Mouse (Mus musculus) G1E (cell line): ENCODE measurements around the gene Naa40.

Experiments
- CTCF ChIP-seq: IDR thresholded peaks from 2 replicates; pipeline ENCODE4 v1.5.1; 2012; ENCODE audit warnings: low read depth, low read length, inconsistent platforms, mixed read lengths
- TAL1 ChIP-seq: conservative IDR thresholded peaks from 2 replicates; pipeline ENCODE4 v1.6.1; 2012; ENCODE audit warnings: low read depth, low read length, inconsistent platforms, mixed read lengths

DNA sequence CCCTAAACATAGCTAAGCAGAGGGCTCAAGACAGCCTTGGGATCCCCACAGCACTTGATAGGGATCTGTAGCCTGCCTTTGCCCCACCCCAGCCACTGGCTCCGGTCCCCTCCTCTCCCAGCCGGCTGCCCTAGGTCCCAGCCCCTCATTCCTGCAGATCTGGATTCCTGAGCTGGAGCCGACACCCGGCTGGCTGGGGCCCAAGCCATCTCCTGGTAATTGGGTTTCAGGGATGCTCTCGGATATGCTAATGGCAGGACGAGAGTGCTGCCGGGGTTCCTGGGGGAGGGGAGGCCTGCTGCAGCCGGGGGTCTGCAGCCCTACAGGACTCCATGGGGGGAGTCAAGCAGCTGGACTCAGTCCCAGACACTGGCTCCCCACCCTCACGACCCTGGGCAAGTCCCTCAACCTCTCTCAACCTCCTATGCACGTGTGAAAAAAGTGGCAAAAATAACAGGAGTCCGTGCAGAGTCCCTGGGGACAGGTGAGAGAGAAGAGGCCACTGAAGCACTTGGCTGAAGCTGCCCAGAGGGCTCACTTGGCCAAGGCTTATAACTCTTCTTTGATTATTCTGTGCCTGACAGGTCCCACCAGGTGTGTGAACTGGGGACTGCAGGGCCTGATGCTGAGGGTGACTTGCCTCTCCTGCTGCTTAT is 64.8 kb downstream of the Naa40 start:
- TF ChIP-seq CTCF: no peak
- no peak for TF ChIP-seq TAL1
